Mouse (Mus musculus) cerebellum, adult 2 months (tissue): ENCODE results near the gene Creb3l2.

Experiments
- CTCF ChIP-seq: fragments of 200-500 bp; IDR thresholded peaks from 2 replicates; pipeline ENCODE4 v1.5.1; 2011; ENCODE audit warnings: low read depth, mild to moderate bottlenecking, control low read depth, low read length, moderate library complexity, borderline replicate concordance; ENCODE audit not compliant: insufficient read depth
- POLR2A ChIP-seq: fragments of 200-500 bp; IDR thresholded peaks from 2 replicates; pipeline ENCODE4 v1.6.1; 2011; ENCODE audit warnings: low read length, control low read depth, borderline replicate concordance; ENCODE audit not compliant: insufficient read depth

GRCm38 (mm10) chr6:37455540-37455939, 13.6 kb upstream of the Creb3l2 start:
- TF ChIP-seq POLR2A (no peak), CTCF (no peak)
